Mouse (Mus musculus) B cell, adult (primary cell): ENCODE measurements around the gene Mrpl39. TPM values are rescaled to one million over a fixed set of nuclear protein-coding genes. Genes with fewer than 3 reads are reported as not detected.

Source experiments
- total RNA-seq: library from RNA; stranded (reverse); gene quantifications from 4 replicates; pipeline ENCODE4 v1.2.4, GENCODE M21; 2023; ENCODE audit not compliant: inconsistent age

The Mrpl39 gene
- 18.9 to 24.9 TPM (median 21.0 TPM) in 4 replicates for total RNA-seq

DNA sequence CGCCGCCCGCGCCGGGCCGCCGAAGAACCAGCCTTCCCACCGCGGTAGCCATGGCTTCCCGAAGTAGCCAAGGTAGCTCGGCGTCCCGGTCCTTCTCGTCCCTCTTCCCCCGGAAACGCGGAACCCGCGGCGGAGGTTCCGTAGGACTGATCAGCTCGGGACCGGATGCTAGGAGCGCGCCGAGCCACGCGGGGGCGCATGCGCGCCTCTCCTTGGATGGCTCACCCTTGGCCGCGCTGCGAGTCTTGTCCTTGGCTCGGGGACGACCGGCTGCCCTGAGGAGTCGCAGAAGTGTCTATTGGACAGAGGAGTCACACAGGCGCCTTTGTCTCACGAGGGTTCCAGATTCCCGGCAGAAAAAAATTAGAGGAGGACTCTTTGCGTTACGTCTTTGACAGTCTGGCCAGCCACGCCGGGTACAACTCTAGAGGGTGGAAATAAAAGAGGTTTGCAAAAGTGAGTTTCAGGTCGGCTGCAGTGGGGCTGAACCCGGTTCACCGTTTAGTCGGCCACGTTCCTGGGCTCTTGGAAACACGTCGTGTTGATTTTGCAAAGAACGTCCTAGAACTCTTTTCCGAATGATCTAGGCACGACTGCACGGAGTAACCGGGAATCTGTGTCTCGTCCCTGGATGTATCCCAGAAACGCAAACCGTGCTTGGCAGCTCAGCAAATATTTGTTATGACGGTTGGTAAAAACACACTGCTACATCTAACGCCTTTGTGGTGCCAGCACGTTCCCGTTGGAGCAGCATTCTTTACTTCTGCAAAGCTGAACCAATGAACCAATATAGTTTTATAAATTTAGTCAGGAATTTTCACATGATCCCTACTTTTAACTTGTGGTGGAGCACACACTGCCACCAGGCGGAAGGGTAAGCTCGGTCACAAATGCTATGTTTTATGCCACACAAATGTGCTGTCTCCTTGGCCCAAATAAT is at the start of gene Mrpl39:
Gene Mrpl39, minus strand, starts transcription at position 577 of the 940 bp plus-strand sequence.

DNA sequence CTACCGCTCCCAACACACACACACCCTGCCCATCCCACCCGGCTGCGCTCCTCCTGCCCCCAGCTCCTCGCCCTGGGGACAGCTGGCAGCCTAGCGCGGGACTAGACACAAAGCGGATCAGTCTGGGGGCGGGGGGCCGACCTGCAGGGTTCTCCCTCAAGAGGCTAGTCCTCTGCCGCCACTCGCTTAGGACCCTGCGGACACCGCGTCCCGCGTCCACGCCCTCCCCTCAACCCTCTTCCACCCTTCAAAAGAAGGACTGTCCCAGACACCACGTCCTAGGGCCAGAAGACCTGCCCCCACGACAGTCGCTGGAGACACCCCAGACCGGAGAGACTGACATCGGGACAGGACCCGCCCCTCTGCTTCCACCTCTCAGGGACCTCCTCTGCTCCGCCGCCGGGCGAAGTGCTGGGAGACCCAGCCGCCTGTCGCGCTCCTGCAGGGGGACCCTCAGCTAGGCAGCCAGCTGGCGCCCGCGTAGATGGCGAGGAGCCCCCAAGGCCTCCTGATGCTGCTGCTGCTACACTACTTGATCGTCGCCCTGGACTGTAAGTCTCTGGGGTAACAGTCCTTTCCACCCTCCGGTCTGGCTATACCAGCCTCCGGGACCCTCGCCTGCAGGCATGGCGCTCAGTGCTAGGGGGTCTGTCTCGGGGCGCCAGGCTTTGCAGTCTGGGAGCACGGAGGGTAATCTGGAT is 38.6 kb upstream of the Mrpl39 start, which contains the start of gene Jam2:
Gene Jam2, plus strand, starts transcription at position 121 of the 701 bp plus-strand sequence.

Other genes starting within 250 kb of the Mrpl39 start
- not detected in 4 replicates for gene A730009L09Rik, start 220.6 kb downstream of the Mrpl39 start, total RNA-seq
- not detected in 4 replicates for gene Jam2, start 38.4 kb upstream of the Mrpl39 start, total RNA-seq
- 44.8 to 54.2 TPM (median 46.5 TPM) in 4 replicates for gene Gabpa, start 99.2 kb upstream of the Mrpl39 start, total RNA-seq
- gene Atp5j, start 99.9 kb upstream of the Mrpl39 start, total RNA-seq = 112 to 129 TPM (median 126 TPM) in 4 replicates